Mouse (Mus musculus): ENCODE measurements at regions not wholly inside any gene's neighbourhood (a gene's known extent, or its start where the extent isn't known, plus 50 kb on each side); places are given as distances from the start of the nearest gene placed in this dataset.

DNA sequence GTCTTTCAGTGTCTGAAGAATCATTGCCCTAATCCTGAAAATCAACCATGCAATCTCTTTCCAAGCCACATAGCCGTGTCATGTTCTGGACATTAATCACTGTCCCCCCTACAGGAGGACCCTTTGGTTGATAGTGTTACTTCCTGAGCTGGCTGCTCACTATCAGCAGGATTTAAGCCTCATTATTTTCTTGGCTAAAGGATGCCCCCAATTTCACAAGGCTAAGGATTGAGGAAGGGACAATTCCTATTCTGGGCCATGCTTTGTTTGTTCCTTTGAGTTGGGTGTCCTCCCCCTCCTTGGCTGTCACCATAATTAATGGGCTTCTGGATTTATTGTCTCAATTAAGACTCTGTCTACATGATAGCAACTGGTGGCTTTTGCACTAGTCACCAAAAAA lies 241.9 kb downstream of the Ankrd16 start:
- TF ChIP-seq TBP (IDR thresholded peaks at IDR 0.05; ENCODE audit: low read depth, low read length) (no peak), CTCF (IDR thresholded peaks at IDR 0.05 in 2 of 3, conservative IDR thresholded peaks at IDR 0.05 in 1 of 3; ENCODE audit: control insufficient read depth in 1 of 3, insufficient read depth in 1 of 3, low read depth in 2 of 3, low read length in 3 of 3, poor library complexity in 1 of 3, severe bottlenecking in 1 of 3) (no peak), CHD2 (IDR thresholded peaks at IDR 0.05; ENCODE audit: low read length) (no peak), ZNF384 (IDR thresholded peaks at IDR 0.05; ENCODE audit: low read depth, low read length) (no peak), POLR2AphosphoS5 (IDR thresholded peaks at IDR 0.05; ENCODE audit: borderline replicate concordance, low read depth, low read length) (no peak), CHD1 (IDR thresholded peaks at IDR 0.05; ENCODE audit: low read depth, low read length) (no peak), TCF12 (IDR thresholded peaks at IDR 0.05; ENCODE audit: low read depth, low read length) (no peak), KAT2A (conservative IDR thresholded peaks at IDR 0.05; ENCODE audit: low read depth, low read length) (no peak), SMC3 (IDR thresholded peaks at IDR 0.05; ENCODE audit: low read depth, low read length) (no peak)
- no peaks in the 10 kb centered on the region for H3K79me2 ChIP-seq (ENCODE audit: control insufficient read depth, insufficient read depth, low read length, poor library complexity)
- no peaks in the 10 kb centered on the region for H3K9me3 ChIP-seq (replicated peaks; ENCODE audit: insufficient read depth, low read length)

DNA sequence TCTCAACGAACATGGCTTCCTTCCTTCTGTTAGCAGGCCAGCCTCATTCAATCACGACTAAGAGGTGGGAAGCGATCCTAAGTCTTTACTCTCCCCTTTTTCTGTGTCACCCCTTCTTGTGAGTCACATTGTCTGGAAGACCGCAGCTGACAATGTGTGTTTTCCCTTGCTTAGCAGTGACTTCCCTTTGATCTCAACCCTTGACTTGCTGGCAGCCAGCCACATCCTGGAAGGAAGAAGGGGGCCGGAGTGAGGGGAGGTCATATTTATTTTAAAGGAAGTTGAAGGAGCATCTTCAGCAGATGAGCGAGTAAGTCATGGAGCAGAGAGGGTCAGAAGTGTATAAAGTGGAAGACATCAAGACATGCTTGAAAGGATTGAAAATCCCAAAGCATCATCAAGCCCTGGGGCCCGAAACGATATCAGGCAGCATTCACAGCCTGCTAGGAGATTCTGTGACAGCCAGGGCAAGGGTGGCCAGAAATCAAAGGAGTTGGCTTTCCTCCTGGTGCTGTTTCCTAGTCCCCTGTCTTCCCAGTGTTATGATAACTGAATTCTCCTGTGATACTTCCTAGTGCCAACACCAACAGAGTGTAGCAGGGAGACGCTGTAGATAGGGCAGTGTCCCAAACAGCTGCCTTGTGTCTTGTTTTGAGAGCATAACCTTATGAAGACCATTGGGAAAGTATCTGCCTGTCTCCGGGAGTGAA lies 245.9 kb downstream of the Ankrd16 start:
- Histone ChIP-seq H3K9ac (ENCODE audit: control insufficient read depth, low read depth, low read length, poor library complexity, severe bottlenecking) (no peak overlapping the region), H3K4me1 (ENCODE audit: control insufficient read depth in 1 of 2, insufficient read depth in 2 of 2, low read length in 2 of 2) (no peaks in the 10 kb centered on the region), H3K4me3 (ENCODE audit: control insufficient read depth in 1 of 2, insufficient read depth in 1 of 2, low read depth in 2 of 2, low read length in 2 of 2) (no peak overlapping the region), H3K79me2 (ENCODE audit: control insufficient read depth, insufficient read depth, low read length, poor library complexity) (no peaks in the 10 kb centered on the region), H3K36me3 (ENCODE audit: control insufficient read depth in 1 of 2, insufficient read depth in 2 of 2, low read length in 2 of 2) (no peaks in the 10 kb centered on the region), H3K27me3 (ENCODE audit: control insufficient read depth in 1 of 2, insufficient read depth in 2 of 2, low read length in 2 of 2) (no peaks in the 10 kb centered on the region; a peak in 1 of 4 replicates), H3K27ac (ENCODE audit: control insufficient read depth, low read depth, low read length) (no peak overlapping the region), H3K9me3 (replicated peaks; ENCODE audit: insufficient read depth, low read length) (no peaks in the 10 kb centered on the region)
- DNase-seq (ENCODE audit: low read depth, low spot score): no peak
- TF ChIP-seq E2F4 (IDR thresholded peaks at IDR 0.05; ENCODE audit: borderline replicate concordance, low read depth, low read length): no peak
- no peak for TF ChIP-seq EP300 (IDR thresholded peaks at IDR 0.05; ENCODE audit: low read depth in 1 of 2, low read length in 2 of 2)
- TF ChIP-seq ZC3H11A (IDR thresholded peaks at IDR 0.05; ENCODE audit: low read depth, low read length): no peak
- no peak for TF ChIP-seq CTCF (IDR thresholded peaks at IDR 0.05 in 2 of 3, conservative IDR thresholded peaks at IDR 0.05 in 1 of 3; ENCODE audit: control insufficient read depth in 1 of 3, insufficient read depth in 1 of 3, low read depth in 2 of 3, low read length in 3 of 3, poor library complexity in 1 of 3, severe bottlenecking in 1 of 3)
- TF ChIP-seq NELFE (IDR thresholded peaks at IDR 0.05; ENCODE audit: low read depth, low read length): no peak
- no peak for TF ChIP-seq NRF1 (IDR thresholded peaks at IDR 0.05; ENCODE audit: insufficient read depth, low read depth, low read length, poor library complexity, severe bottlenecking)
- no peak for TF ChIP-seq USF2 (IDR thresholded peaks at IDR 0.05; ENCODE audit: borderline replicate concordance in 1 of 2, insufficient read depth in 1 of 2, low read depth in 1 of 2, low read length in 2 of 2)
- TF ChIP-seq ETS1 (IDR thresholded peaks at IDR 0.05; ENCODE audit: low read depth, low read length): no peak
- TF ChIP-seq MAX (IDR thresholded peaks at IDR 0.05; ENCODE audit: low read length): no peak
- no peak for TF ChIP-seq MYB (IDR thresholded peaks at IDR 0.05; ENCODE audit: low read depth, low read length)
- no peak for TF ChIP-seq MYC (IDR thresholded peaks at IDR 0.05; ENCODE audit: low read depth, low read length)
- TF ChIP-seq ELF1 (IDR thresholded peaks at IDR 0.05; ENCODE audit: low read depth, low read length): no peak
- no peak for TF ChIP-seq ZKSCAN1 (IDR thresholded peaks at IDR 0.05; ENCODE audit: low read depth, low read length)

More for the DNA sequence above, 241.9 kb downstream of the Ankrd16 start:
- Histone ChIP-seq H3K27ac (ENCODE audit: control insufficient read depth, low read depth, low read length) (no peak overlapping the region), H3K4me3 (ENCODE audit: control insufficient read depth in 1 of 2, insufficient read depth in 1 of 2, low read depth in 2 of 2, low read length in 2 of 2) (no peak overlapping the region), H3K36me3 (ENCODE audit: control insufficient read depth in 1 of 2, insufficient read depth in 2 of 2, low read length in 2 of 2) (no peaks in the 10 kb centered on the region), H3K4me1 (ENCODE audit: control insufficient read depth in 1 of 2, insufficient read depth in 2 of 2, low read length in 2 of 2) (no peaks in the 10 kb centered on the region), H3K9ac (ENCODE audit: control insufficient read depth, low read depth, low read length, poor library complexity, severe bottlenecking) (no peak overlapping the region), H3K27me3 (ENCODE audit: control insufficient read depth in 1 of 2, insufficient read depth in 2 of 2, low read length in 2 of 2) (no peaks in the 10 kb centered on the region; a peak in 1 of 4 replicates)
- DNase-seq (ENCODE audit: low read depth, low spot score): no peak
